Mouse (Mus musculus): ENCODE data around the gene Mr1. TPM values are rescaled to one million over a fixed set of nuclear protein-coding genes. Genes with fewer than 3 reads are reported as not detected.

The Mr1 gene
- total and polyA plus RNA-seq, 3 experiments, result 4.3 to 7.6 (median 7.1) TPM

DNA sequence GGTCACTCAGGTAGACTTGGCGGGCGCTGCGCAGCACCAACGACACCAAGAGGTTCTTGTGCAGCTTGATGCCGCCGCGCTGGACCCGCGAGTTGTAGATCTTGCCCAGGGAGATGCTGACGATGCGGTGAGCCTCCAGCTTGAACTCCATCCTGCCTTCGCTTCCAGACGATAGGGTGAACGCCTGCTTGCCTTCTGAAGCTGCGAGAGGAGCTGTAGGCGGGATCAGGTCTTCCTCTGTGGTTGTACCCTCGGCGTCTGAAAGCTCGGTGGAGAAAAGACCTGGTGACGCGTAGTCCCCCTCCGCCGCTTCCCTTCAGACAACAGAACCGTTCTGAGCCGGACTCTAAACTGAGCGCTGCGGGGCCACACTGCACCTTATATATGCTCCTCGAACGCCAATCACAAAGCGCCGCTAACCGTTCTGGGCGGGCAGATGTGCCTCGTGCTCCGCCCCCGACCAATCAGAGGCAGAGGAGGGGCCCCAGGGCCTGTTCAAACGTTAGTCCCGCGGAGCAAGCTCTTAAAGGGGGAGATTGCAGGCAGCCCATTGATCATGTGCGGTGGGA, 47.2 kb downstream of the Mr1 start, which contains the start of gene Ier5 (continued):
- TF ChIP-seq SMC3 (IDR thresholded peaks at IDR 0.05; ENCODE audit: low read depth, low read length), result peak; percentile 26
- TF ChIP-seq USF2 (conservative IDR thresholded peaks at IDR 0.05; ENCODE audit: low read depth, low read length), result peak; percentile 73
- no peak; the same call in 1 of the 2 replicates for TF ChIP-seq UBTF (IDR thresholded peaks at IDR 0.05; ENCODE audit: low read depth, low read length)
- no peak for TF ChIP-seq ZNF384 (IDR thresholded peaks at IDR 0.05; ENCODE audit: low read depth, low read length)
- peak; percentile 42; the same call in 1 of the 2 replicates for TF ChIP-seq MYC (IDR thresholded peaks at IDR 0.05; ENCODE audit: low read depth, low read length)

DNA sequence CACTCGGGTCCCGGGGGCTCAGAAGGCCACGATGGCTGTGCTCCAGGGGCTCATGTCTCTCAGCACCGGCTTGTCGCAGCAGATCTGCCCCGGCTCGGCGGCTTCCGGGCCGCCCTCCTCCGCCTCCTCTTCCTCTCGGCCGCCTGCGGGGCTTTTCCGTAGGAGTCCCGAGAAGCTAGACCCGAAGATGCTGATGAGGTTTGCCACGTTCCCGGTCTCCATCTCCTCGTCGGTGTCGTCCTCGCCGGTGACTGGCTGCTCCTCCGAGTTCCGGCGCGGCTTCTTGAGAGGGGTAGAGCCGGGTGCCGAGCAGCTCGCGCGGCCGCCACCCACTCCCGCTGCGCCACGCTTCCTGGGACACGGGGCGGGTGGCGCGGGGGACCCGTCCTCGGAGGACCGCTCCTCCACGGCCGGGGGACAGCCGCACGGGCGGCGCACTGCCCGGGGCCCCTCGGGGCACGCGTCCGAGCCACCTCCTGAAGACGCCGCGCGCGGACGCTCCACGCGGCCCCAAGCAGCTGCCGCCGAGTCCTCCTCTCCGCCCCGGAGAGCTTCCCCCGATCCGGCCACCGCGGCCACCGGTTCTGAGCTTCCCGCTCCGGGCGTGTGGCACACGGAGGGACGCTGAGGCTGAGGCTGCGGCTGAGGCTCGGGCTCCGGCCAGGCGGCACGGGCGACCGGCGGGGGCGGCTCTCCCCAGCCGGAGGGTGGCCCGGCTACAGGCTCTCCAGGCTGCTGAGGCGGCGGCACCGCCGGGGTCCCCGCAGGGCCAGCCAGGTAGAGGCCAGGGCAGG, 47.9 kb downstream of the Mr1 start:
- peak overlapping the region; percentile 82 for H3K27ac ChIP-seq (ENCODE audit: insufficient read depth, low read depth)

DNA sequence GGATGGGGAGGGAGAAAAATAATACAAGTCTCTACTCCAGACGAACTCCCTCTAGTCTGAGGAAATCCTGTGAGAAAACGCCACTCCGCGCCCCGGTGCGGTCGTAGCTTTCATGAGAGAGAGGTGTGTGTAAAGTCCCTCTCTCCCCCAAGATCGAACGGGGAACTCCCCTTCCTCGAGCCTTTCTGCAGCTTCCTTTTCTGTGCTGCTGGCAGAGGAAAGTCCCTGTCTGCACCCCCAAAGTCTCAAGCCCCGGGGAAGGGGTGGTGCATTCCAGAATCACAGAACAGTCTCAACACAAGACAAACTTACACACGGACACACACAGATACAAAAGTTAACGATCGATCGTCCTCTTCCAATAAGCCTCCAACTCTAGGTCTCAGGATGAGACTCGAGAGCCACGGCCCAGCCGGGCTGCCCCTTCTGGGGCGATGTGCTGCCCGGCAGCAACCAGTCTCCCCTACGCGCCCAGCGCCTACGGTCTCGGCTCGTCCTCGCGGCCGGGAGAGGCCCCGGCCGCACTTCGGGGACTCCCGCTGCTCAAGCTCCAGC, 48.6 kb downstream of the Mr1 start:
- H3K4me1 ChIP-seq (ENCODE audit: control insufficient read depth in 1 of 2, insufficient read depth in 2 of 2), result peaks cover 3 to 31% of the 10 kb centered on the region in 2 experiments; a peak in 2 of 4 replicates
- H3K9me3 ChIP-seq (replicated peaks; ENCODE audit: low read length), result no peaks in the 10 kb centered on the region
- dilution Hi-C loops (cut with MboI; ENCODE audit: extremely low pct_ligation_motif_present, extremely low pct_unique_long_range_greater_than_20kb, low sequenced_read_pairs), result no loop called here
- no peaks in the 10 kb centered on the region for H3K27me3 ChIP-seq (replicated peaks)
- peaks cover 23% of the 10 kb centered on the region for H3K79me2 ChIP-seq (replicated peaks; ENCODE audit: control insufficient read depth, extremely low read depth, insufficient read depth, poor library complexity, severe bottlenecking)
- H3K9ac ChIP-seq (ENCODE audit: insufficient read depth, low read depth), result peak overlapping the region; percentile 90
- peaks cover 0 to 9% of the 10 kb centered on the region in 2 experiments for H3K36me3 ChIP-seq (replicated peaks in 1 of 2; ENCODE audit: control insufficient read depth in 1 of 2, insufficient read depth in 1 of 2, low read length in 1 of 2)
- DNase-seq (ENCODE audit: extremely low read depth), result peak; percentile 86
- H3K4me3 ChIP-seq (replicated peaks in 1 of 3; ENCODE audit: low read depth in 2 of 3, low read length in 2 of 3, poor library complexity in 1 of 3), result peak overlapping the region; percentile 75 to 95 (median 92)
- H3K27ac ChIP-seq (ENCODE audit: insufficient read depth, low read depth), result peak overlapping the region; percentile 82
- no peak overlapping the region for H3K4me2 ChIP-seq (ENCODE audit: insufficient read depth, low read depth, poor library complexity, severe bottlenecking)
- in situ Hi-C loops (cut with MboI; ENCODE audit: low pct_ligation_motif_present, low pct_unique_long_range_greater_than_20kb, low sequenced_read_pairs), result loop anchor here (5.0 kb wide), 1 partner anchor 44 kb away; no protein-coding TSS in a partner anchor
- TF ChIP-seq NELFE (IDR thresholded peaks at IDR 0.05; ENCODE audit: low read depth, low read length), result no peak
- no peak for TF ChIP-seq JUND (conservative IDR thresholded peaks at IDR 0.05; ENCODE audit: low read depth, low read length)
- TF ChIP-seq MAX (IDR thresholded peaks at IDR 0.05; ENCODE audit: low read length), result peak; percentile 71
- peak; percentile 44 for TF ChIP-seq RAD21 (IDR thresholded peaks at IDR 0.05; ENCODE audit: low read depth, low read length)
- TF ChIP-seq USF2 (conservative IDR thresholded peaks at IDR 0.05; ENCODE audit: low read depth, low read length), result no peak
- no peak for TF ChIP-seq ZC3H11A (IDR thresholded peaks at IDR 0.05; ENCODE audit: low read depth, low read length)
- no peak; the same call in 1 of the 2 replicates for TF ChIP-seq JUN (IDR thresholded peaks at IDR 0.05; ENCODE audit: insufficient read depth, low read depth, low read length)
- no peak for TF ChIP-seq E2F4 (IDR thresholded peaks at IDR 0.05; ENCODE audit: insufficient replicate concordance, low read depth, low read length)
- peak; percentile 83 for TF ChIP-seq SIN3A (IDR thresholded peaks at IDR 0.05; ENCODE audit: low read length)
- peak; percentile 48; the same call in 1 of the 2 replicates for TF ChIP-seq TBP (conservative IDR thresholded peaks at IDR 0.05; ENCODE audit: low read depth, low read length)
- TF ChIP-seq PAX5 (IDR thresholded peaks at IDR 0.05; ENCODE audit: low read length), result no peak
- TF ChIP-seq ZNF384 (IDR thresholded peaks at IDR 0.05; ENCODE audit: low read depth, low read length), result no peak
- no peak for TF ChIP-seq GABPA (IDR thresholded peaks at IDR 0.05; ENCODE audit: insufficient replicate concordance, low read depth, low read length)
- TF ChIP-seq TCF12 (IDR thresholded peaks at IDR 0.05; ENCODE audit: low read depth, low read length), result peak; percentile 69
- TF ChIP-seq POLR2AphosphoS2 (IDR thresholded peaks at IDR 0.05; ENCODE audit: low read depth, low read length), result peak; percentile 13; the same call in 1 of the 2 replicates
- no peak for TF ChIP-seq ZKSCAN1 (IDR thresholded peaks at IDR 0.05; ENCODE audit: borderline replicate concordance, low read depth, low read length)
- TF ChIP-seq MEF2A (IDR thresholded peaks at IDR 0.05; ENCODE audit: borderline replicate concordance, low read depth, low read length), result peak; percentile 84
- TF ChIP-seq CHD1 (IDR thresholded peaks at IDR 0.05; ENCODE audit: low read depth, low read length), result no peak
- TF ChIP-seq ELF1 (IDR thresholded peaks at IDR 0.05; ENCODE audit: low read depth, low read length), result peak; percentile 49; the same call in 1 of the 2 replicates
- peak in 1 of 2 experiments; percentile 38; a peak in 2 of 4 replicates for TF ChIP-seq CTCF (conservative IDR thresholded peaks at IDR 0.05 in 1 of 2, IDR thresholded peaks at IDR 0.05 in 1 of 2; ENCODE audit: low read depth in 2 of 2, low read length in 2 of 2)

More for the DNA sequence above, 47.9 kb downstream of the Mr1 start:
- TF ChIP-seq HCFC1 (IDR thresholded peaks at IDR 0.05; ENCODE audit: low read depth, low read length) (no peak), MXI1 (IDR thresholded peaks at IDR 0.05; ENCODE audit: low read depth, low read length) (peak; percentile 68; the same call in 1 of the 2 replicates), NRF1 (IDR thresholded peaks at IDR 0.05; ENCODE audit: low read depth, low read length) (peak; percentile 11; the same call in 1 of the 2 replicates), TCF12 (IDR thresholded peaks at IDR 0.05; ENCODE audit: low read depth, low read length) (0 out of 2 replicates have a peak, but pooled peaks have one; percentile 16), BHLHE40 (IDR thresholded peaks at IDR 0.05; ENCODE audit: low read depth, low read length) (peak; percentile 43; the same call in 1 of the 2 replicates), UBTF (IDR thresholded peaks at IDR 0.05; ENCODE audit: low read depth, low read length) (peak; percentile 27; the same call in 1 of the 2 replicates)
- Histone ChIP-seq H3K9me3 (replicated peaks; ENCODE audit: low read length) (no peaks in the 10 kb centered on the region), H3K27me3 (replicated peaks) (no peaks in the 10 kb centered on the region), H3K36me3 (replicated peaks in 1 of 2; ENCODE audit: control insufficient read depth in 1 of 2, insufficient read depth in 1 of 2, low read length in 1 of 2) (peaks cover 0 to 9% of the 10 kb centered on the region in 2 experiments), H3K9ac (ENCODE audit: insufficient read depth, low read depth) (peak overlapping the region; percentile 90), H3K4me2 (ENCODE audit: insufficient read depth, low read depth, poor library complexity, severe bottlenecking) (no peak overlapping the region), H3K4me1 (ENCODE audit: control insufficient read depth in 1 of 2, insufficient read depth in 2 of 2) (peaks cover 0 to 24% of the 10 kb centered on the region in 2 experiments; a peak in 2 of 4 replicates), H3K4me3 (replicated peaks in 1 of 3; ENCODE audit: low read depth in 2 of 3, low read length in 2 of 3, poor library complexity in 1 of 3) (peak overlapping the region; percentile 75 to 95 (median 92)), H3K79me2 (replicated peaks; ENCODE audit: control insufficient read depth, extremely low read depth, insufficient read depth, poor library complexity, severe bottlenecking) (peaks cover 23% of the 10 kb centered on the region)
- dilution Hi-C loops (cut with MboI; ENCODE audit: extremely low pct_ligation_motif_present, extremely low pct_unique_long_range_greater_than_20kb, low sequenced_read_pairs) (no loop called here), in situ Hi-C loops (cut with MboI; ENCODE audit: low pct_ligation_motif_present, low pct_unique_long_range_greater_than_20kb, low sequenced_read_pairs) (loop anchor here (5.0 kb wide), 1 partner anchor 44 kb away; no protein-coding TSS in a partner anchor)
- no peak for DNase-seq (ENCODE audit: extremely low read depth)
